Mouse (Mus musculus): ENCODE data around the gene Wdtc1. TPM values are rescaled to one million over a fixed set of nuclear protein-coding genes. Genes with fewer than 3 reads are reported as not detected.

The Wdtc1 gene
- polyA plus RNA-seq, 1 experiment from 2014 or later, result 16.2 TPM

DNA sequence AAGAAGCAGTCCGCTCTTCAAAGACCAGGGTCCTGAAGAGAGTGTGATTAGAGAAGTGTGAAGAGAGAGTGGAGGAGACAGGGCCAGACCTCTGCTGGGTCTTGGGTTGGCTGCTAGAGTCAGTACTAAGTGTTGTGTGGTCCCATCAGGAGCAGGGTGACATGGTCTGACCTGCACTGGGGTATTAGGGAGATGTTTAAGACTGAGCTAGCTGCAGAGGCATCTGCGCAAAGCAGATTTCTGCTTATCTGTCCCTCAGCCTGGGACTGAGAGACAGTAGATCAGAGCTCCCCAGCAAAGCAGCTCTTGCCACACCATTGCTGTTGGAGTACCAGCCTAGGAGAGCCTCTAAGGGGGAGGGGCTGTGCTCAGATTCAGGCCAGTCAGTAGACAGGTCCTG, 36.8 kb upstream of the Wdtc1 start:
- no peaks in the 10 kb centered on the region for H3K27me3 ChIP-seq
- peaks cover 16% of the 10 kb centered on the region for H3K4me1 ChIP-seq
- no peak overlapping the region for H3K4me3 ChIP-seq
- H3K36me3 ChIP-seq, result no peaks in the 10 kb centered on the region
- no peak for ATAC-seq (replicated peaks)
- no peak overlapping the region for H3K9ac ChIP-seq (replicated peaks)
- no peak overlapping the region for H3K4me2 ChIP-seq (replicated peaks)
- H3K9me3 ChIP-seq, result no peaks in the 10 kb centered on the region
- whole genome bisulfite sequencing, result 98% methylated on average over 2 of the region's 2 CpGs
- no peak overlapping the region for H3K27ac ChIP-seq (replicated peaks)

DNA sequence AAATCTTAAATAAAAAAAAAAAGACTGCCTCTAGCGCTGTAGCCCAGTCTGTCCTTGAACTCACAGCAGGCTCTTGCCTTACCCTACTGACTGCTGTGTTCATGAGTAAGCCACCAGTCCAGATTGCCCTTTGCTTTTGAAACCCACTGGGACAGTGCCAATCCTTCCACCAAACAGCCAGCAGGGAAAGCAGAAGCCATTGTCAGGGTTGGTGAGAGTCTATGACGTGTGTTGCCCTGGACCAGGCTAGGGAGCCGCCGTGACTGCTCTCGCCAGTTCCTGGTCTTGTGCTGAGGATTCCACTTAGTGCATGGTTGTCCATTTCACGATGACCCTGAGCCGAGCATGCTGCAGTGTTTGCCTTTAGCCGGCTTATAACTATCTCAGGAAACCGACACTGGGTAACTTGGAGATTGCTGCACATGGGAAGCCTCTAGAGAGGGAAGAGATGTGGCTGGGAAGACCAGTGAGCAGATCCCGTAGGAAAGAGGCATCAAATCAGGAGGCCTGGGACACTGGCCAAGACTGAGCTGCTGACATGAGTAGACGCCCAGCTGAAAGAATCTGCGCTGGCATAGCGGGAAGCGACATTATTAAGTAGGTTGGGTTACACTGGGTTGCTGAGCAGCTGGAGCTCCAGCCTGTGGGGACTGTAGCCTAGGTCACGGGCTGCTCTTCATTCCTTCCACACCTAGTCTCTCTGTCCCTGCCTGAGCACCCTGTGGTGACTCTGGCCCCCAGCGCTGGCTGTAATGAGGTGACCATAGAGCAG, 35.7 kb upstream of the Wdtc1 start:
- Histone ChIP-seq H3K9me3 (no peaks in the 10 kb centered on the region), H3K36me3 (no peaks in the 10 kb centered on the region), H3K4me1 (peaks cover 12% of the 10 kb centered on the region), H3K9ac (replicated peaks) (no peak overlapping the region), H3K4me3 (no peak overlapping the region), H3K27me3 (no peaks in the 10 kb centered on the region), H3K4me2 (replicated peaks) (no peak overlapping the region), H3K27ac (replicated peaks) (no peak overlapping the region)
- peak; percentile 38; the same call in 1 of the 2 replicates for ATAC-seq (replicated peaks)
- WGBS, result 81% methylated on average over 16 of the region's 16 CpGs

DNA sequence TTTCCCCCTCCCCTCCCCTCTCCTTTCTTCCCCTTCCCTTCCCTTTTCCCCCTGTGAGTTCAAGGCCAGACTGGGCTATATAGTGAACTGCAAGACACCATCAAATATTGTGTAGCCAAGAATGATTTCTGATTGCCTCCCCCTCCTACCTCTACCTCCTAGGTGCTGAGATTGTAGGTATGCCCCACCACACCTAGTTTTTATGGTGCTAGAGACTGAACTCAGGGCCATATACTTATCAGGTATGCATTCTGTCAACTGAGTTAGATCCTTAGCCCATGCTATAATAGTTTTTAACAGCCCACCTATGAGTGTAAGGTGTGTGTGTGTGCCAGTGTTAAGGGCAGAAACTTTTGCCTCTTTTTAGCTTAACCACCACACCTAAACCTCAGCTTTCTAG, 33.8 kb upstream of the Wdtc1 start:
- H3K9me3 ChIP-seq, result no peaks in the 10 kb centered on the region
- H3K4me3 ChIP-seq, result no peak overlapping the region
- H3K4me2 ChIP-seq (replicated peaks), result no peak overlapping the region
- H3K27me3 ChIP-seq, result no peaks in the 10 kb centered on the region
- no peaks in the 10 kb centered on the region for H3K36me3 ChIP-seq
- no peak for ATAC-seq (replicated peaks)
- no peak overlapping the region for H3K9ac ChIP-seq (replicated peaks)
- H3K27ac ChIP-seq (replicated peaks), result no peak overlapping the region
- peaks cover 12% of the 10 kb centered on the region for H3K4me1 ChIP-seq

DNA sequence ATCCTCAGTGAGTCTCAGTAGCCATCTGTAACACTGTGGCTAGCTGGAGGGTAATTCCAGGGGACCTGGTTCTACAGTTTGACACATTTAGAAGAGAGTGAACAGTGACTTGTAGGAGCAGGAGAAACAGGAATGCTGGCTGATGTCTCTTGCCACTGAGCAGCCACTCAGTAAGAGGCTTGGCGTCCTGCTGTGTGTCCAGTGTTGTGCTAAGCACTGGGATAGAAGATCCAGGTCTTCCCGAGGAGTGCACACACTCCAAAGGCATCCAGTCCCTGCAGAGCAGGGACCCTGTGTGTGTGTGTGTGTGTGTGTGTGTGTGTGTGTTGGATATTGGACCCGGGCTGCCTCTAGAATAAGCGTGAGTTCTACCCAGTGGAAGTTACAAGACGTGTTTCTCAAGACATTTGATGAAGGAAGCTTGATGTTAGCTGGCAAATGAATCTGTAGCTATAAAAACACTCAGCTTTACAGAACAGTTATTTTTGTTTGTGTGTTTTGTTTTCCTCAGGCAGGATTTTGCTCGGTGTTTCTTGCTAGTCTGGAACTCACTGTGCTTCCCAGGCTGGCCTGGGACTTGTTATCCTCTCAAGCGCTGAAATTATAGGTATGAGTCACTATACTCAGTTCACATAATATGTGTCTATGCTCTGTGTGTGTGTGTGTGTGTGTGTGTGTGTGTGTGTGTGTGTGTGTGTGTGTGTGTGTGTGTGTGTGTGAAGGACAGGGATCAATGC, 32.9 kb upstream of the Wdtc1 start:
- H3K27ac ChIP-seq (replicated peaks), result no peak overlapping the region
- H3K9ac ChIP-seq (replicated peaks), result no peak overlapping the region
- 76% methylated on average over 7 of the region's 7 CpGs for WGBS
- no peak for ATAC-seq (replicated peaks)
- no peak overlapping the region for H3K4me3 ChIP-seq
- H3K4me2 ChIP-seq (replicated peaks), result no peak overlapping the region
- H3K36me3 ChIP-seq, result no peaks in the 10 kb centered on the region
- H3K4me1 ChIP-seq, result 0 out of 2 replicates have a peak, but pooled peaks cover 4% of the 10 kb centered on the region
- no peaks in the 10 kb centered on the region for H3K27me3 ChIP-seq
- no peaks in the 10 kb centered on the region for H3K9me3 ChIP-seq

DNA sequence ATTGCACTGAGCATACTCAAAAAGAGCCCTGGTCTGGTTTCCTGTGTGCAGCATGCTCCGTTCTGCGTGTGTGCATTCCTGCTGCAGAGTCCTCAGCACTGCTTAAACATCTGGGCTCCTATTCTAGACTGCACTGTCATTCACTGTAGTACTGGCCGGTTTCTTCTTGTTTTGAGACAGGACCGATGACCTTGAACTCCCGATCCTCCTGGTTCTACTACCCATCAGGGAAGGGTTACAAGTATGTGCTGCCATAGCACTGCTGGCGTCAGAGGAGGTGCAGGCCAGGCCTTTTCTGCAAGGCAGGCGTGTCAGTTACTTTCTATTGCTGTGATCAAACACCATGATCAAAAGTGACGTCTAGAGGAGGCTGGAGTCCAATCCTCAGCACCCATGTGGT, 27.9 kb upstream of the Wdtc1 start:
- Histone ChIP-seq H3K4me1 (peaks cover 18% of the 10 kb centered on the region), H3K36me3 (no peaks in the 10 kb centered on the region), H3K4me3 (no peak overlapping the region), H3K9ac (replicated peaks) (no peak overlapping the region), H3K27ac (replicated peaks) (no peak overlapping the region), H3K27me3 (no peaks in the 10 kb centered on the region), H3K4me2 (replicated peaks) (no peak overlapping the region), H3K9me3 (no peaks in the 10 kb centered on the region)
- ATAC-seq (replicated peaks), result no peak
- WGBS, result 76% methylated on average over 8 of the region's 8 CpGs

DNA sequence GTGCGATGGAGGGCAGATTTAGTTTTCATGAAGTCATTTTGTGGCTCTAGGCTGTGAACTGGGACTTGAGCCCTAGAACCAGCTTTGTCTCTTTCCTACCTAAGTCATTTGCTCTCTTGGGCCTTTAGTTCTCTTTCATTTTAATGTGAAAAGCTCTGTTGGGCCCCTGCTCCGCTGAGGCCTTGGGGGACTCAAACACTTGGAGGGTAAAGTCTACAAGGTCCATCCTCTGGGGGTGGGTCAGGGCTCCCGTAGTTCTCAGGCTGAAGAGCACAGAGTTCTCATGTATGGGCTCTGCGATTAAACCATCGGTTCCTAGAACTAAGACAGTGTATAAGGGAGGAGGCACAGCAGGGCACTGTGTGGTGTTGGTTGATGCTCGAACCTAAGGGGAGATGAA, 27.3 kb upstream of the Wdtc1 start:
- Histone ChIP-seq H3K4me2 (replicated peaks) (no peak overlapping the region), H3K27me3 (no peaks in the 10 kb centered on the region), H3K4me3 (no peak overlapping the region), H3K27ac (replicated peaks) (no peak overlapping the region), H3K9me3 (no peaks in the 10 kb centered on the region), H3K4me1 (peaks cover 23% of the 10 kb centered on the region), H3K36me3 (no peaks in the 10 kb centered on the region), H3K9ac (replicated peaks) (no peak overlapping the region)
- 60% methylated on average over 6 of the region's 6 CpGs for WGBS
- ATAC-seq (replicated peaks), result no peak

DNA sequence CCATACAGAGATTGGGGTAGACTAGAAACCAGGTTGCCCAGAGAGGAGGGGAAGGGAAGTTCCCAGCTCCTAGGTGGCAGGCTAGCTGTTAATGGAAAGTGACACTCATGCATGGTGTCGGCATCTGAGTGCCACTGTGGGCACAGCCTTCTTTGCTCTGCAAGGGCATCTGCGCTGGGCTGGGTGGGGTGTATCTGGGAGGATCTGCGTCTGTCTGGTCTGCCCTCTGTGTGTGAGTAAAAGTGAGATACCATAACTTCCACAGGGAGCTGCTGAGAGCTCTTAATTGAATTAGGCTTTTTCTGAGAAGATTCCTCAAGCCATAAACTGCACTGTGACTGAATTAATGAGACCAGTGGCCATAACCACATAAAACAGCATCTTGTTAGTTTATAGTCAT, 26.6 kb upstream of the Wdtc1 start:
- H3K9ac ChIP-seq (replicated peaks), result no peak overlapping the region
- no peak for ATAC-seq (replicated peaks)
- H3K9me3 ChIP-seq, result no peaks in the 10 kb centered on the region
- H3K27ac ChIP-seq (replicated peaks), result no peak overlapping the region
- peaks cover 24% of the 10 kb centered on the region for H3K4me1 ChIP-seq
- no peak overlapping the region for H3K4me2 ChIP-seq (replicated peaks)
- H3K27me3 ChIP-seq, result no peaks in the 10 kb centered on the region
- WGBS, result 72% methylated on average over 3 of the region's 3 CpGs
- H3K4me3 ChIP-seq, result no peak overlapping the region
- no peaks in the 10 kb centered on the region for H3K36me3 ChIP-seq

DNA sequence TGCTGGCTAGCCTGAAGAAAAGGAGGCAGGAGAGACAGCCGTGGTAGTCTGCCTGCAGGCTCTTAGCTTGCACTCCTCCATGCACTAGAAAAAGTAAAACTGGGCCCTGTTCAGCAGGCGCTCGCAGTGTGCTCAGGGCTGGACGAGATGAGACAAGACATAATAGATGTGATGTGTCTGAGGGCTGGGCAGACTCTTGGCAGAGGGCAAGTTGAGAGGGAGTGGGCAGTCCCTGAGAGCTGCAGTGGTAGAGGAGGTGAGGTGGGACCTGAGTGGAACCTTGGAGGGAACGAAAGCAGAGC, 25.7 kb upstream of the Wdtc1 start:
- no peaks in the 10 kb centered on the region for H3K9me3 ChIP-seq
- WGBS, result 32% methylated on average over 5 of the region's 5 CpGs
- no peak overlapping the region for H3K27ac ChIP-seq (replicated peaks)
- H3K27me3 ChIP-seq, result no peaks in the 10 kb centered on the region
- ATAC-seq (replicated peaks), result no peak
- no peak overlapping the region for H3K4me2 ChIP-seq (replicated peaks)
- H3K36me3 ChIP-seq, result no peaks in the 10 kb centered on the region
- H3K4me1 ChIP-seq, result peaks cover 24% of the 10 kb centered on the region
- H3K9ac ChIP-seq (replicated peaks), result no peak overlapping the region
- H3K4me3 ChIP-seq, result no peak overlapping the region

DNA sequence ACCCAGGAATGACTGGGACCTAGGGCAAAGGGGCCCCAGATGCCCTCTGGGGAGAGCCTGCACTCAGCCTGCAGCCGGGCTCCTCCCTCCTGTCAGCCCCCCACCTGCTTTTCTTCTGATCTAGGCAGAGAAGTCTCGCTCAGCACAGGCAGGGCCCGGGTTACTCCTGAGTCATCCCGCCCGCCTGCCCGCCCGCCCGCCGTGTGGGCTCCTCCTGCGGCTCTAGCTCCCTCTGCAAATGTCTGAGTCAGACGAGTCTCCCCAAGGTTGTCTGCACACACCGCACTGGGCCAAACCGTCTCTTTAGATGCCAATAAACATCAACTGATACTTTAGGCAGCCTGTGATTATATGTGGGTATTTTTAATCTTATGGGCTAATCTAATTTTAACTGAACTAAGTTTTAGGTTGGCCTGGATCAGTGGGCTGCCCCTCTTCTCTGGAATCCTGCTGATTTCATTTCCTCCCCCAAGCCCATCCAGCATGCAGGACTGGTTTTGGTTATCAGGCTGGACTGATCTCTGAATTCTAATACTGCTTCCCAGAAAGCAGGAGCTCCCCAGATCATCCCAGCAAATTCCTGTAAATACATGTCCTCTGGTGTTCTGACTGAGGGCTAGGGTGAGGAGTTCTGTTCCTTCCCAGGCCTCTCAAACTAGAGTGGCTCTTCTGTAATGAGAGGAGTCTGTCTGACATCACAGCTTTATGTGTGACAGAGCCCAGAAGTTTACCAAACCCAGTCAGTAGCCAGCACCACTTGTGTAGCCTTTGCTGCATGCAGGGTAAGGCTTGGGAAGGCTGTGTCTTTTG, 25.2 kb upstream of the Wdtc1 start:
- Histone ChIP-seq H3K27ac (replicated peaks) (0 out of 2 replicates have a peak overlapping the region, but pooled peaks have one; percentile 3), H3K9ac (replicated peaks) (peak overlapping the region; percentile 14; the same call in 1 of the 2 replicates), H3K9me3 (no peaks in the 10 kb centered on the region), H3K4me1 (peaks cover 30% of the 10 kb centered on the region), H3K36me3 (no peaks in the 10 kb centered on the region), H3K27me3 (no peaks in the 10 kb centered on the region), H3K4me2 (replicated peaks) (no peak overlapping the region), H3K4me3 (no peak overlapping the region)
- WGBS, result 21% methylated on average over 13 of the region's 13 CpGs
- no peak for ATAC-seq (replicated peaks)

DNA sequence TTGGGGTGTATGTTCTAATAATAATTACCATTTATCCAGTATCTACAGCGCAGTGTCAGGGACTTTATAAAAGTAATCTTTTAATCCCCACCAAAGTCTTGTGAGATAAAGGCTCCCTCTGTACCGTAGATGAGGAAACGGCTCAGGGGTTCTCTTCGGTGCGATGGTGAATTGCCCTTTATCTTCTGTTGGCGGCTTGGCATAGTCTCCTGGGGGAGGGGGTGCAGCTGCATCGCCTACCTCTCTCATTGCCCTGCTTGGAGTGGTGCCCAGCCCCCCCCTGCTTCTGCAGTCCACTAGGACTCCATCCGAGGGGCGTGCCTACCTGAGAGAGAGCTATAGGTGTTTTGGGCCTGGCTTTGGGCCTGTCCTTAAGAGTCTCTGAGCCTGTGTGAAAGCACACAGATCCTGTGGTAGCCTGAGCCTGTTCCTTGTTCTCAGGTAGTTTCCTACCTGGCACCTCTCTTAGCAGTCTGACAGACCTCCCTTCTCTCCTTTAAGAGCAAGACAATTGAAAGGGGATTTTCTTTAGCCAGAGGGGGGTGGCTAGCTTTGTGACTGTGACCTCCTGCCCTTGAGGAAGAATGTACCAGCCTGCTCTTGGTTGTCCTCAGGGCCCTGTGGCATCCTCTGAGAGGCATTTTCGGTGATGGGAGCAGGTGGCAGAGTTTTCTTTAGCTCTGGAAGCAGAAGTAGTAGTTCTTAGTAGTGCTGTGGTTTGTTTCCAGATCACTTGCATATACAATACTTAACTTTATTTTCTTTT, 22.7 kb upstream of the Wdtc1 start:
- ATAC-seq (replicated peaks), result no peak
- Histone ChIP-seq H3K4me2 (replicated peaks) (no peak overlapping the region), H3K4me3 (no peak overlapping the region), H3K9me3 (no peaks in the 10 kb centered on the region), H3K27me3 (no peaks in the 10 kb centered on the region), H3K4me1 (peaks cover 54% of the 10 kb centered on the region), H3K27ac (replicated peaks) (no peak overlapping the region), H3K36me3 (no peaks in the 10 kb centered on the region), H3K9ac (replicated peaks) (no peak overlapping the region)
- WGBS, result 47% methylated on average over 10 of the region's 10 CpGs

DNA sequence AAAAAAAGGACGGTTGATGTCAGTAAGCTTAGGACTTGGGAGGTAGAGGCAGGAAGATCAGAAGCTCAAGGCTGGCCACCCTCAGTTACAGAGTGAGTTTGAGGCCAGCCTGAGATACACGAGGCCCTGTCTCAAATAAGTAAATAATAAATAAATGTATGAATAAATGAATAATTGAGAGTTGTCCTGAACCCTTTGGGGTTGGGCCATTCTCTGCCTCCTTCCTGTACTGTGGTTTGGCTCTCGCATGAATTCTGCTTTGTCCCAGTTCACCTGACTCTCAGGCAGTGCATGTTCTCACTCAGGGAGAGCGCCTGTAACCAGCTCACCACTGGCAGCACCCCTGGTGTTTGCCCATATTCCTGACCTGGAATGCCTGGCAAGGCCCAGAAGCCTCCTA, 20.7 kb upstream of the Wdtc1 start:
- Histone ChIP-seq H3K4me1 (peaks cover 63% of the 10 kb centered on the region), H3K9ac (replicated peaks) (no peak overlapping the region), H3K9me3 (no peaks in the 10 kb centered on the region), H3K27ac (replicated peaks) (no peak overlapping the region), H3K4me3 (no peak overlapping the region), H3K4me2 (replicated peaks) (no peak overlapping the region), H3K36me3 (no peaks in the 10 kb centered on the region), H3K27me3 (no peaks in the 10 kb centered on the region)
- ATAC-seq (replicated peaks), result no peak
- 81% methylated on average over 4 of the region's 4 CpGs for WGBS

DNA sequence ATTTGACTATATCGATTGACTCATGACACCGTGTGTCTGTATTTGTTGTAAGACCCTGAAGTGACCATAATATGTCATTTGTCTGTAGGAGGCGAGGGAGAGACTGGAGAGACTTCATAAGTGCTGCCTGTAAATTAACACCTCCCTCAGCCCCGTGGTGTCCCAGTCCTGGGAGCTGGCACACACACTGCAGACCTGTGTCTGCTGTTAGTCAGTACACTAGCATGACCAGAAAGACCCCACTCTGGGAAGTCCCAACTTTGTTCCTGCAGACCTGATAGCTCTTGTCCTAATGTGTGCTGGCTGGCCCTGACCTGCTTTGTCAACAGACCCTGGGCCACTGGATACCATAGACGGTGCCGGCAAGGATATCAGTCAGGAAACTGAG, 19.0 kb upstream of the Wdtc1 start:
- Histone ChIP-seq H3K9ac (replicated peaks) (peak overlapping the region; percentile 8; the same call in 1 of the 2 replicates), H3K4me3 (no peak overlapping the region)
- WGBS, result 85% methylated on average over 6 of the region's 6 CpGs

More for the DNA sequence above, 19.0 kb upstream of the Wdtc1 start:
- no peaks in the 10 kb centered on the region for H3K36me3 ChIP-seq
- ATAC-seq (replicated peaks), result no peak
- peak overlapping the region; percentile 74 for H3K4me2 ChIP-seq (replicated peaks)
- no peaks in the 10 kb centered on the region for H3K9me3 ChIP-seq
- peaks cover 47% of the 10 kb centered on the region for H3K4me1 ChIP-seq
- H3K27me3 ChIP-seq, result no peaks in the 10 kb centered on the region
- no peak overlapping the region for H3K27ac ChIP-seq (replicated peaks)
